Mouse (Mus musculus): ENCODE results near the gene Rufy2. TPM values are rescaled to one million over a fixed set of nuclear protein-coding genes. Genes with fewer than 3 reads are reported as not detected.

Gene Rufy2
- total RNA-seq, 2 experiments from 2014 or later: 83.2 to 90.5 TPM

DNA sequence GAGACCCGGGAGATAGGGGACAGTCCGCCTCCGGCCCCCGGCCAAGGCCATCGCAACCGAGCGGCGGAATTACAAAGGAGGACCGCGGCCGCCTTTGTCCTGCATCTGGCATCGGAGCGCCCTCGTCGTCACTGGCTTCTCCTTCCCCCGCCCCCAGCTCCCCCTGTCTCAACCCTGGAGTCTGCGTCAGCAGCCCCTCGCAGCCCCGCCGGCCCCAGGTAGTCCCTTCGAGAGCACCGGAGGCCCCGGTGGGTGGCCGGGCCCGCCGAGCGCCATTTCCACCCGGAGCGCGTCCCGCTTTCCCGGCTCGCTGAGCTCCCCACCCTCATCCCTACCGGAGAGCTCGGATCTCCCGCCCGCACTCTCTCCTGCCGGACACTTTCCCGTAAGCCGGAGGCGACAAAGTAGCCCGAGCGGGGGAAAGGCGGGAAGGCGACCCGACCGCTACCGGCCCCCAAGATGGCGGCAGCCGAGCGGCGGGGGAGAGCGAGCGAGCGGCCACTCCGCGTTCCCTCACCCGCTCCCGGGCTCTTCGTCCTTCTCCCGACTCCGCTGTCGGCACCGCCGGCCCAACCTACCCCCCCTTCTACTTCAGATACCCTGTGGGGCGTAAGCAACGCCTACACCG, 43.2 kb downstream of the Rufy2 start:
- DNase-seq (ENCODE audit: low spot score in 2 of 2): peak in 1 of 2 experiments; percentile 58
- TF ChIP-seq CTCF (conservative IDR thresholded peaks at IDR 0.05): no peak
- Histone ChIP-seq H3K27ac (peak overlapping the region; percentile 99), H3K4me3 (peak overlapping the region; percentile 72)

- H3K4me3 ChIP-seq: peak within 1 kb of the TSS; percentile 72
- peak within 1 kb of the TSS; percentile 99 for H3K27ac ChIP-seq
- no peak for TF ChIP-seq CTCF (conservative IDR thresholded peaks at IDR 0.05)
- DNase-seq (ENCODE audit: low spot score in 2 of 2): peak; percentile 97 to 99
Observed at GRCm38 (mm10) chr10:63023749-63024579, 43.9 kb downstream of the Rufy2 start, which contains the start of the genes Hnrnph3 and Pbld2. Gene Hnrnph3, minus strand, starts transcription at chr10:63024217. Gene Pbld2, plus strand, starts transcription at chr10:63024315.

DNA sequence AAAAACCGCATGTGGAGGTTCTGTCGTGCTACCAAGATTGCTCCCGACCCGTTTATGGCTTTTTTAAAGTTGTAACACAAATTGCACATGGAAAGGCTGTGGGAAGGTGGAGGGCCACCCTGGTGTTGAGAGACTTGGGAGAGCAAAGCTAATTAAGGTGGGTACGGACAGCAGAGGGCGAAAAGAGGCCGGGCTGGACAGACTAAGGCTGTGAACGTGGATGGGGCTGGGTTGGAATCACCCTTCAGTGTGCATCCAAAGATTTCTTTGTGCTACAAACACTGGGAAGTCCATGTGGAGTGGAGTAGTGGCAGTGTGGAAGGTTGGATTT, 44.5 kb downstream of the Rufy2 start:
- H3K4me3 ChIP-seq: peak overlapping the region; percentile 72
- peak; percentile 65 for TF ChIP-seq CTCF (conservative IDR thresholded peaks at IDR 0.05)
- peak in 1 of 2 experiments; percentile 39 for DNase-seq (ENCODE audit: low spot score in 2 of 2)

DNA sequence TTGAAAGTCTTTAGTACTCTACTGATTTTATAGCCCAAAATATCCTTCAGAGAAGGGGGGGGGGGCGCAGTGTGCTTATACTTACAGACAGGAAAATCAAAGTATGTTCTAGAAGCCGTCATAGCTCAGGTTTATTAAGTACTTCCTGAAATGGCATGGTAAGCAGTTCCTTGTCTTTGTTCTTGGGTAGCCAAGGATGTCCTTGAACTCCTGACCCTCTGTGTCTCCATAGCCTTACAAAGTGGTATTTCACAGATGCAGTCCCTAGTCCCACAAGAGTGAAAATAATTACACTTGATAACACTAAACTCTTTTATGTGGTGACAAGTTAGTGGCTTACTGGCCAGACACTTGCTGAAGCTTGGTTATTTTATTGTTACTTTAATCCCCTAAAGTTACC, 45.0 kb downstream of the Rufy2 start:
- Histone ChIP-seq H3K27ac (peak overlapping the region; percentile 99), H3K4me3 (peak overlapping the region; percentile 72)
- no peak for DNase-seq (ENCODE audit: low spot score in 2 of 2)
- TF ChIP-seq CTCF (conservative IDR thresholded peaks at IDR 0.05): no peak

More for the DNA sequence above, 44.5 kb downstream of the Rufy2 start:
- peak overlapping the region; percentile 99 for H3K27ac ChIP-seq

DNA sequence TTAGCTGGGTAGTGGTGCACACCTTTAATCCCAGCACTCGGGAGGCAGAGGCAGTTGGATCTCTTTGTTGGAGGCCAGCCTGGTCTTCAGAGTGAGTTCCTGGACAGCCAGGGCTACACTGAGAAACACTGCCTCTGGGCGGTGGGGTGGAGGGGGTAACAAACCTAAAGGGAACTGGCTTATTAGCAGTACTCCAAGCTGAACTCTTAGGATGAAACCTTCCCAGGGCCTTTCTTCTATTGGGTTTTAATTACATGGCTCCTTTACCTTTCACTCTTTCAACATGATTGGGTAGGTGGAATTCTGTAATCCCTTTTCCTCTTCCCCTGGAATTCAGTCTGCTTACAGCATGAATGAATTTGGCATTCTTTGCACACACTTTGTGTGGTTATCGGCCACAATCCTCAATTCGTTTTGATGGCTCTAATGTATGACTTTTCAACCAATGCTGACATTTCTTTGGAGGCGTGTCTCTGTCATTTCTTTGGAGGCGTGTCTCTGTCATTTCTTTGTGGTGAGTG, 45.5 kb downstream of the Rufy2 start:
- H3K4me3 ChIP-seq: no peak overlapping the region
- no peak for DNase-seq (ENCODE audit: low spot score in 2 of 2)
- peak overlapping the region; percentile 99 for H3K27ac ChIP-seq
- TF ChIP-seq CTCF (conservative IDR thresholded peaks at IDR 0.05): no peak

DNA sequence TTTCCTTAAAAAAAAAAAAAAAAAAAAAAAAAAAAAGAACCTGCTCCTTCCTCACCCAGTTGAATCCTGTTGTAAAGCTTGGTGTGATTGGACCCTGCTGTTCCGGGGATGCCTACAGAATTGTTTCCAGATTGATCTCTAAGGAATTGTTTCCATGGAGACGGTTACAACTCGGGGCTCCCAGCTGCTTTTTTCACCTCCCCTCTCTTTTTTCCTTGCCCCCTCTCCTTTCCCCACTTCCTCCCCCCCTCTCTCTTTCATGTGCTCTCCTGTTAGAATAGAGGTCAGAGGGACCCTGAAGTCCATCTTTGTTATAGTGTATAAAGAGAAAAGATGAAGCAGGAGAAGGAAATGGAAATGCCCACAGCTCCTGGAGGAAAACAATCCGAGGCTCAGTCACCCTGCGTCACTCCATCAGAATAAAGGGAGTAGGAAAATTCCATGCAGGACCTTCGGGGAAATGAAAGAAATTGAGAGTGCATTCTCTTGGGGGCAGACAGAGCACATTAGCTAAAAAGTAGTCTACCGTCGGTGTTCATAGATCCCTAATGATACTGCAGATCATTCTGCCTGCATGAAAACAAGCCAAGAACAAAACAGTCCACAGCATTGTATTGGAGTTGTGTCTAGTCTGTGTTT, 46.3 kb downstream of the Rufy2 start:
- no peak for TF ChIP-seq CTCF (conservative IDR thresholded peaks at IDR 0.05)
- peak; percentile 42 to 66 for DNase-seq (ENCODE audit: low spot score in 2 of 2)
- Histone ChIP-seq H3K4me3 (peak overlapping the region; percentile 5; the same call in 1 of the 2 replicates), H3K27ac (peak overlapping the region; percentile 99)

- no peak for DNase-seq (ENCODE audit: low spot score in 2 of 2)
- Histone ChIP-seq H3K27ac (peak overlapping the region; percentile 99), H3K4me3 (peak overlapping the region; percentile 5; the same call in 1 of the 2 replicates)
- TF ChIP-seq CTCF (conservative IDR thresholded peaks at IDR 0.05): no peak
Observed at GRCm38 (mm10) chr10:63026795-63027160, 46.8 kb downstream of the Rufy2 start.

DNA sequence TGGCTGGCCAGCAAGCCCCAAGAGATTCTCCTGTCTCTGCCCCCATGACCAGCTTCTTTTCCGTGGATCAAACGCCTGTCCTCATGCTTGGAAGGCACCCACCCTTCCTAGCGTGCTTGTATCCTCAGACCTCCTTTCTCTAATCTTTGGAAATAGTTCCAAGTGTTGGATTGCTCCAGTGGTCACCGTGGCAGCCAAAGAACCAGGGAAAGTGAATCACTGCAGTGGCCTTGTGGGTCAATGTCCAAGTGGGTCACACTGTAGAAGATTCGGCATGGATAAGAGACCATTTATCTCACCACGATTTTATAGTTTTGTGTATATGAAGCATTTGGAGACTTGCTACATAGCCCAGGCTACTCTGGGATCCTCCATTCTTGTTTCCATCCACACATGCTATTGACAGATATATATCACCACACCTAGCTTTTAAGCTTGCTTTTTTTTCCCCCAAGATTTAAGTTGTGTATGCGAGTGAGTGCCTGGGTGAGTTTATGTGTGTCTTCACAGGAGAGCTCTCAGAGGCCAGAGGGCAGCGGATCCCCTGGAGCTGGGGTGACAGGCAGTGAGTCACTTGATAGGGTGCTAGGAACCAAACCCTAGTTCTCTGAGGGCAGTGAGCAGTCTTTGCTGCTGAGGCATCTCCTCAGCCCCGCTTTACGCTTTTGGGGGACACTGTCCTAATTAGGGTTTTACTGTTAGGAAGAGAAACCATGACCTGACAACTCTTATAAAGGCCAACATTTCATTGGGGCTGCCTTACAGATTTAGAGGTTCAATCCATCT, 47.5 kb downstream of the Rufy2 start:
- Histone ChIP-seq H3K27ac (no peak overlapping the region; the same call in 1 of the 2 replicates), H3K4me3 (no peak overlapping the region)
- no peak for TF ChIP-seq CTCF (conservative IDR thresholded peaks at IDR 0.05)
- DNase-seq (ENCODE audit: low spot score in 2 of 2): no peak

GRCm38 (mm10) chr10:63028396-63028795, 48.4 kb downstream of the Rufy2 start:
- DNase-seq (ENCODE audit: low spot score in 2 of 2): no peak
- Histone ChIP-seq H3K27ac (no peak overlapping the region), H3K4me3 (no peak overlapping the region)
- no peak for TF ChIP-seq CTCF (conservative IDR thresholded peaks at IDR 0.05)

GRCm38 (mm10) chr10:63032267-63032666, 52.2 kb downstream of the Rufy2 start:
- no peak for TF ChIP-seq CTCF (conservative IDR thresholded peaks at IDR 0.05)
- DNase-seq (ENCODE audit: low spot score in 2 of 2): no peak
- H3K4me3 ChIP-seq: no peak overlapping the region

GRCm38 (mm10) chr10:63032956-63033355, 52.9 kb downstream of the Rufy2 start:
- TF ChIP-seq CTCF (conservative IDR thresholded peaks at IDR 0.05): no peak
- DNase-seq (ENCODE audit: low spot score in 2 of 2): no peak

More at GRCm38 (mm10) chr10:63032267-63032666, 52.2 kb downstream of the Rufy2 start:
- no peak overlapping the region for H3K27ac ChIP-seq

More at GRCm38 (mm10) chr10:63032956-63033355, 52.9 kb downstream of the Rufy2 start:
- Histone ChIP-seq H3K4me3 (no peak overlapping the region), H3K27ac (no peak overlapping the region)
